In the genomic region with DNA sequence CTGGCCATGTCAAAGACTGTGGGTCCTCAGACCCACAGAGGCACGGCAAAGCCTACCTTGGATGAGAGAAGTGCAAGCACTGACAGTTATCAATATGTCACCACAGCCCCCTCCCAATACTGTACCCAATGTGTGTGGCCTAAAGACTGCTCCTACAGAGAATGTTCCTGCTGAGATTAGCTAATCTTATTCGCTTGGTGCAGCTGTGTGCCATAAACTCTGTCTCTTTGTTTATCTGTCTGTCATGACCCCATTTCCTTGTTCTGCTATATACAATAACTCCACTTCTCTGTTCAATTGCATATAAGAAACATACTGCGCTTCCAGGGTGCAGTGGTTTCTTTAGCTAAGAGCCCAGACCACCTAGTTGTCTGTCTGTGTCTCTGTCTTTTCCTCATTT, we compare ENCODE assay signal across 20 mouse cellular contexts. TPM values are rescaled to one million over a fixed set of nuclear protein-coding genes. Genes with fewer than 3 reads are reported as not detected.
DNase-seq lines count a peak whose midpoint lies in the region; ATAC-seq and TF ChIP-seq lines count a peak whose summit lies in the region.
"Had no signal": no experiment of that assay in that cellular context is flagged by ENCODE, and none has a peak within 500 bp of the region (broad histone marks: within the 10 kb centered on the region; RNA-seq: fewer than 3 reads in every experiment).

No protein-coding gene starts in this region.

- TF ChIP-seq POLR2A in heart, adult 2 months (IDR thresholded peaks at IDR 0.05; ENCODE audit: insufficient read depth, low read depth, low read length) = no peak
- TF ChIP-seq POLR2A in spleen, adult 2 months (IDR thresholded peaks at IDR 0.05; ENCODE audit: low read depth, low read length) = no peak

- no peak overlapping the region for H3K4me2 ChIP-seq in kidney, postnatal 0 days (ENCODE audit: low read length)
- H3K4me2 ChIP-seq: embryonic facial prominence, embryonic 13.5 days; hindbrain, embryonic 12.5 days; midbrain, embryonic 11.5 days had no signal

- peaks cover 71% of the 10 kb centered on the region for H3K36me3 ChIP-seq in heart, adult 2 months (ENCODE audit: control insufficient read depth, insufficient read depth, low read length)
- H3K36me3 ChIP-seq in kidney, postnatal 0 days (ENCODE audit: insufficient read depth, low read length) = no peaks in the 10 kb centered on the region
- H3K36me3 ChIP-seq in spleen, adult 2 months (ENCODE audit: control insufficient read depth, insufficient read depth, low read length) = peaks cover 6% of the 10 kb centered on the region; the same call in 1 of the 2 replicates
- H3K36me3 ChIP-seq: hindbrain, embryonic 12.5 days had no signal

- intact Hi-C loops in heart, adult 2 months (cut with DNase I) = loop anchor here (2.0 kb wide), 2 partner anchors 15 to 47 kb away; no protein-coding TSS in a partner anchor

- H3K4me1 ChIP-seq in heart, adult 2 months (ENCODE audit: control insufficient read depth, insufficient read depth, low read length) = peaks cover 39% of the 10 kb centered on the region
- no peaks in the 10 kb centered on the region; the same call in 1 of the 2 replicates for H3K4me1 ChIP-seq in kidney, postnatal 0 days (replicated peaks; ENCODE audit: insufficient read depth, low read length)
- peaks cover 12% of the 10 kb centered on the region; the same call in 1 of the 2 replicates for H3K4me1 ChIP-seq in spleen, adult 2 months (ENCODE audit: control insufficient read depth, insufficient read depth, insufficient read length)
- H3K4me1 ChIP-seq: hindbrain, embryonic 12.5 days had no signal

- no peaks in the 10 kb centered on the region for H3K27me3 ChIP-seq in heart, adult 2 months (ENCODE audit: control insufficient read depth, insufficient read depth, low read length)
- H3K27me3 ChIP-seq in kidney, postnatal 0 days (ENCODE audit: insufficient read depth, low read length) = no peaks in the 10 kb centered on the region
- H3K27me3 ChIP-seq in spleen, adult 2 months (ENCODE audit: control insufficient read depth, insufficient read depth, low read length) = no peaks in the 10 kb centered on the region
- H3K27me3 ChIP-seq: embryonic facial prominence, embryonic 13.5 days; hindbrain, embryonic 12.5 days had no signal

- no peaks in the 10 kb centered on the region for H3K9me3 ChIP-seq in kidney, postnatal 0 days (replicated peaks; ENCODE audit: low read length)
- H3K9me3 ChIP-seq: embryonic facial prominence, embryonic 13.5 days; G1E; hindbrain, embryonic 12.5 days had no signal

- no peaks in the 10 kb centered on the region for H3K79me2 ChIP-seq in heart, adult 2 months (replicated peaks; ENCODE audit: control insufficient read depth, insufficient read depth, low read length)

- no peak for ATAC-seq in kidney, postnatal 0 days (replicated peaks; ENCODE audit: low FRiP score, low read depth)
- ATAC-seq: forebrain, embryonic 14.5 days; inflammation-experienced regulatory T-cells, adult 6 months had no signal

- no peak overlapping the region for H3K4me3 ChIP-seq in heart, adult 2 months
- no peak overlapping the region for H3K4me3 ChIP-seq in kidney, postnatal 0 days (replicated peaks; ENCODE audit: low read depth, low read length)
- H3K4me3 ChIP-seq in spleen, adult 2 months (ENCODE audit: extremely low read depth, insufficient read depth, insufficient read length) = no peak overlapping the region
- H3K4me3 ChIP-seq: embryonic facial prominence, embryonic 13.5 days; hindbrain, embryonic 12.5 days had no signal

- peak overlapping the region; percentile 83 for H3K27ac ChIP-seq in heart, adult 2 months
- H3K27ac ChIP-seq in kidney, postnatal 0 days = no peak overlapping the region
- H3K27ac ChIP-seq in spleen, adult 2 months (ENCODE audit: insufficient read depth, low read length) = peak overlapping the region; percentile 55; the same call in 1 of the 2 replicates
- H3K27ac ChIP-seq: embryonic facial prominence, embryonic 13.5 days; hindbrain, embryonic 12.5 days; liver, embryonic 14.5 days had no signal

- no peak for DNase-seq in heart, adult 2 months
- no peak for DNase-seq in heart, adult 18-20 months
- DNase-seq in kidney, postnatal 0 days (ENCODE audit: low spot score) = peak; percentile 53
- no peak for DNase-seq in kidney, postnatal 10 days
- no peak for DNase-seq in spleen, adult 2 months (ENCODE audit: low read depth in 1 of 2, low spot score in 2 of 2)
- no peak for DNase-seq in spleen, postnatal 4 days (ENCODE audit: low spot score in 2 of 2)
- no peak for DNase-seq in frontal cortex, postnatal 36 days (ENCODE audit: low spot score in 2 of 2)
- DNase-seq in thymus, postnatal 4 days = no peak
- DNase-seq: adrenal gland, postnatal 25 days; cerebellum, adult 11 months; cerebellum, postnatal 10 days; gastrocnemius, postnatal 36 days; right cerebral cortex, postnatal 25 days had no signal

- no peak overlapping the region for H3K9ac ChIP-seq in heart, adult 2 months (ENCODE audit: low read depth, low read length)
- H3K9ac ChIP-seq in kidney, postnatal 0 days (ENCODE audit: low read depth, low read length) = no peak overlapping the region
- H3K9ac ChIP-seq: embryonic facial prominence, embryonic 13.5 days; hindbrain, embryonic 12.5 days; liver, embryonic 14.5 days had no signal

- no peak for TF ChIP-seq CTCF in heart, adult 2 months (IDR thresholded peaks at IDR 0.05)
- no peak for TF ChIP-seq CTCF in kidney, postnatal 0 days (IDR thresholded peaks at IDR 0.05; ENCODE audit: low read depth)
- TF ChIP-seq CTCF in spleen, adult 2 months (IDR thresholded peaks at IDR 0.05; ENCODE audit: extremely low read depth, insufficient read depth, insufficient read length, insufficient replicate concordance) = no peak

- TF ChIP-seq EP300 in heart, adult 2 months (IDR thresholded peaks at IDR 0.05; ENCODE audit: insufficient read depth, low read depth, low read length) = no peak

- 59% methylated on average over 3 of the region's 3 CpGs for WGBS in heart, adult 2 months
- 59% methylated on average over 3 of the region's 3 CpGs for WGBS in kidney, postnatal 0 days
- 75% methylated on average over 3 of the region's 3 CpGs for WGBS in spleen, adult 2 months

RNA-seq across cellular contexts. Expression of gene Ehd4, which starts 48.5 kb away (rescaled TPM):
- 100 to 1,000 TPM; 330 to 373 TPM for total RNA-seq in heart, adult 2 months (2021)
- 213 and 279 TPM in 2 replicates for polyA plus RNA-seq in heart, adult 2 months (2012; rRNA removed)
- total RNA-seq in heart, adult 18-20 months (2021) = 100 to 1,000 TPM; 382 to 400 TPM
- 67.6 and 79.3 TPM in 2 replicates for polyA plus RNA-seq in kidney, postnatal 0 days (2015; fragmentation: Nextera tagmentation; extraction: Ambion mirVana)
- polyA plus RNA-seq in spleen, adult 2 months (2012; rRNA removed) = 32.0 and 35.4 TPM in 2 replicates
